Mouse (Mus musculus) monocyte, adult 2 months (primary cell): Measurements from ENCODE around the gene Pcmt1.

Source experiments
- DNase-seq, 2 experiments: peaks; one replicate each; pipeline ENCODE4 v3.0.0; 2022; ENCODE audit warnings: low spot score in 2 of 2, low read depth in 1 of 2

Pcmt1 gene

DNA sequence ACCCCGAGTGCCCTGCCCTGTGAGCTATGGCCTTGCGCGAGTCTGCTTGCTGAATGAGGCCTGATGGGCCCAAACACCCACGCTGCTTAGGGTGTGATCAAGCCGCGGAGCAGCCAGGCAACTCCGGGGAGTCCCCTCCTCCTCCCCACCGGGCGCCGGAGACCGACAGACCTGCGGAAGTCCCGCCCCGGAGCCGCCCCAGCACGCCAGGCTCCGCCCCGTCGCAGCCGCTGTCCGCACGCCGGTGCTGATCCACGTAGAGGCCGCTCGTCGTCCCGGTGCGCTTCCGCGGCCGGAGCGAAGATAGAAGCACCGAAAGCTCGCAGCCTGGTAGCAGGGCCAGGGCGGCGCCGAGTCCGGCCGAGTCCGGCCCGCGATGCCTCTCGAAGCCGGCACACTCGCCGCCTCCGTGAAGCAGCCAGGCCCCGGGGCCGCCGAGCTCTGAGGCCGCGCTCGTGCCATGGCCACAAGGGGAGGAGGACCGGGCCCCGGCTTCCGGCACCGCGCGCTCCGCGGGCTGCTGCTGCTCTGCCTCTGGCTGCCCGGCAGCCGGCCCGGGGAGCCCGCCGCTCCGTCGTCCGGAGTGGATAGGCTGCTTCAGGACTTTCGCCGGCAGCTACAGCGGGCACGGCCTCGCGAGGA is 91.2 kb downstream of the Pcmt1 start, which contains the start of gene Lrp11:
TSS of gene Lrp11 (plus strand) at position 209 of the 642 bp plus-strand sequence.
- DNase-seq = peak; percentile 71 to 83

DNA sequence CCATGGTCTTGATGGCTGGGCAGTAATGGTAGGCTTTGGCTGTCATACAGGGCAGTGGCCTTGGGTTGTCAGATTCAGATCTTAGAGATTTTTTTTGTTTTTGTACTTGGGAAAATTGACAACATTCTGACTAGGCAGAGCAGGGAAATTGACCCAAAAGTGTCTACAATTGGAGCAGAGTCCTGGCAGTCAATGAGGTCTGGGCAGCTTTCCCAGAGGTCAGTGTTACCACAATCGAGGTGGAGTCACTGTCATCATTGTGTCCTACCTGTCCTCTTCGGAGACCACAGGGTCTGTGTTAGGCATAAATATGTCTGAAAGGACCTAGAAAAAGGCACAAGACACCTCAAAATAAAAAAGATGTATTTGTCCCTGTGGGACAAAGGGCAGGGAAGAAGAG is 94.2 kb downstream of the Pcmt1 start:
- no peak for DNase-seq

DNA sequence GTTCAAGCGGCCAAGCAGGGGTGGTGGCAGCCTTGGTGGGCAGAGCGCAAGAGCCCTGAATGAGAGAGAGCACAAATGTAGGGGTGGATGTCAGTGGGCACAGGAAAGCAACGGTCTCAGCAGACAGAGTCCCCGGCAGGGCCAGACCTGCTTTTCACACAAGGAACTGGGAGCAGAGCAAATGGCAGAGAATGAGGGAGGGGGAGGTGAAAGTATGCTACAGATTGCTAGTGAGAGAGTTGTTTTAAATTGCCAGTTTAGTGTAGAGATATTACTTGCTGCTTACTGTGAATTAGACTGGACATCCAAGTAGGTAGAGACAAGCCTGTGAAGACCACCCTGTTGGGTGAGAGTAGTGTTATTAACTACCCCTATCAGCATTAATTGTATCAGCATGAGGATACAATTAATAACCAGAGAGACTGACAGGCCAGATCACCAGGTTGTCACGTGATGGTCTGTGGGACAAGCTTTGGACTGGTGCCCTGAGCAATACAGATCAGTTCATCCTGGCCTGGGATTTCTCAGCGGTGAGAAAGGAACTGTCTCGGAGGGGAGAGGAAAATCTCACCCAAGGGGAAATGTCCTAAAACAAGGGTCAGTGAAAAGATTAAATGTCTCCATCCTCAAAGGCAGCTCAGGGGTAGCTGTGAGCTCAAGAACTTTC is 97.9 kb downstream of the Pcmt1 start:
- no peak for DNase-seq

DNA sequence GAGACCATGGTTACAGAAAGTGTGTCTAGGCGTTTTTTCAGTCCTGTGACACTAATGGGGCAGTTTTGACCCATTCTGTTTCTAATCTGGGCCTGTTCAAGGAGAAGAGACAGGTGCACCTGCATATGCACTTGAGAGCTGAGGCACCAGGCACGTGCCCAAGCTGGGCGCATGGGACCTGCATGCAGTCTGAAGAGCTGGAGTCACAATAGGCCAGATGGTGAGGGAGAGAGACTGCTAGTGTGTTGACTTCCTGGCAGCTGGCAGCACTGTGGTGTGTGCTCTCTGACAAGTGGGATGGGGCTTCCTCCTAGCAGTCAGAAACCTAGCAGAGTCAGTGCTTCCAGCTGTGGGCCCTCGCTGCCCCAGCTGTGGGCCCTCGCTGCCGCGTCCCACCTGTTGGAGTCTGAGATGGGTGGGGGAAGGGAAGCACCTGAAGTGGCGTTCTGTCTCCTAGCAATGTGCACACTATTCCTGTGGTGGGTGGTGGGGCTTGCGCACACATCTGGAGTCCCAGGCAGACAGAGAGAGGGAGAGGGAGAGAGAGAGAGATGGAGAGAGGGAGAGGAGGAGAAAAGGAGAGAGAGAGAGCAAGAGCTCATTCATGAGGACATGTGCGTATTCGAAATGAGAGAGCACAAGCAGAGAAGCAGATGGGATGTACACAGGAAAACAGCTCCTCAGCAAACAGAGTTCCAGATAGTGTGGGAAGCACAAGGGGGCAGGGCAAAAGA is 98.6 kb downstream of the Pcmt1 start:
- DNase-seq = no peak

DNA sequence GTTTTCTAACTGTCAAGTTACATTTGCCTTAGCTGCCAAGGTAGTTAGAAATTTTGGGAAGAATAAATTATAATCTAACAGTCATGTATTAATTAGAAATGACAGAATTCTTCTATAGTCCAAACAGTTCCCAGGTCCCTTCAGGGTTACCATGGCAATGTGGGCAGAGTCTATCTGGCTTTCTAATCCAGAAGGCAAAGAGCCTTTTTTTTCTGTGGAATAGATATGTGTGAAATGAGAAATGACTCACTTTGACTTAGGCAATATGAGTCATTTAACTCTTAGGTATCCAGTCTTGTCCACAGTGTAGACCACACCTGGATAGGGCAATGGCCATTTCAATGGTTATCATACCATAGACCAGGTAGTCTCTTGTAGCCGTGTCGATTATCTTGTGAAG is 99.5 kb downstream of the Pcmt1 start:
- no peak for DNase-seq
